Mouse (Mus musculus): ENCODE measurements around the gene Zfp994. TPM values are rescaled to one million over a fixed set of nuclear protein-coding genes. Genes with fewer than 3 reads are reported as not detected.

The Zfp994 gene
- polyA plus RNA-seq (2017; shearing (Covaris generic)): 5.0 TPM

DNA sequence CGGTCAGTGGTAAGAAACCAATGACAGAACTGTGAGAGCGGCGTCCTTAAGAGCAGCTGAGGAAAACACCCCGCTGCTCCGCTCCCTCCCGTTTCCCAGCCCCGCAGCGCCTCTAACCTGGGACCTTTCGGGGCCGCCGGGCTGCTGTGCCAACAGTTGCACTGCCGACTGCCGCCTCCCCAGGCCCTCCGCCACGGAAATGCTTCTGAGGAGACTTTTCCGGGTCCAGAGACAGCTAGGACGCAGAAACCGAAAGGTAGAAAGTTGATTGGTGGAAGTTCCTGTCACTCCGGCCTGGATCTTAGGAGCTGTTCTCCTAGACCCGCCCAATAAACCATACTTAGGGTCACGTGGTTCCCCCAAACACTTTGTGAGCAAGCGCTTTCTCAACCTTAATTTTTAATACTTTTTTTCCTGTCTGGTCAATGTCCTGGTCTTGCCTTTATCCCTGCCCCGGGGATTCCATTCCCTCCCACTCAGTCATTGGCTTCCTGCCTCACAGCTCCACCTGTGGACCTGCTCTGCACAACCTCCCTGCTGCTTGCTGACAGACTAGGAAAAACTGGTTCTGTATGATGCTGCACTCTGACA, at the start of gene Zfp994:
TSS of gene Zfp994 (minus strand) at position 195 of the 591 bp plus-strand sequence.

DNA sequence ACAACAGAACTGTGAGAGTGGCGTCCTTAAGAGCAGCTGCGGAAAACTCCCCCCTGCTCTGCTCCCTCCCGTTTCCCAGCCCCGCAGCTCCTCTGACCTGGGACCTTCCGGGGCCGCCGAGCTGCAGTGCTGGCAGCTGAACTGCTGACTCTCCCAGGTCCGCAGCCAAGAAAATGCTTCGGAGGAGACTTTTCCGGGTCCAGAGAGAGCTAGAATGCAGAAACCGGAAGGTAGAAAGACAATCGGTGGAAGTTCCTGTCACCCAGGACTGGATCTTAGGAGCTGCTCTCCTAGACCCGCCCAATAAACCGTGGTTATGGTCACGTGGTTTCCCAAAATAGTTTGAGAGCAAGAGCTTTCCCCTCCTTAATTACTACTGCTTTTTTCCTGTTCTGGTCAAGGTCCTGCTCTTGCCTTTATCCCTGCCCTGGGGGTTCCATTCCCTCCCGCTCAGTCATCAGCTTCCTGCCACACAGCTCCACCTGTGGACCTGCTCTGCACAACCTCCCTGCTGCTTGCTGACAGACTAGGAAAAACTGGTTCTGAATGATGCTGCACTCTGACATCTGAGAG, 59.6 kb downstream of the Zfp994 start, which contains the start of gene Zfp947:
TSS of gene Zfp947 (minus strand) at position 469 of the 573 bp plus-strand sequence.

Other genes with a start within 250 kb of the Zfp994 start
- gene Zfp947, start 59.4 kb downstream of the Zfp994 start, polyA plus RNA-seq (2017; shearing (Covaris generic)): 0.95 TPM
- gene CT030661.1, start 89.2 kb upstream of the Zfp994 start, polyA plus RNA-seq (2017; shearing (Covaris generic)): 14.9 TPM
- gene Zfp944, start 135.8 kb upstream of the Zfp994 start, polyA plus RNA-seq (2017; shearing (Covaris generic)): 11.2 TPM
- 17.1 TPM for gene Zfp758, start 135.8 kb upstream of the Zfp994 start, polyA plus RNA-seq (2017; shearing (Covaris generic))
- gene Zfp946, start 198.6 kb upstream of the Zfp994 start, polyA plus RNA-seq (2017; shearing (Covaris generic)): 2.7 TPM

All from CD4-positive, CD25-positive, alpha-beta regulatory T cell (primary cell).